Mouse (Mus musculus) kidney, adult 2 months (tissue): ENCODE data around the gene Arhgap21.

ENCODE experiments used
- CTCF ChIP-seq: fragments of 200-500 bp; conservative IDR thresholded peaks from 2 replicates; pipeline ENCODE4 v1.5.1; 2011; ENCODE audit warnings: low read depth, mild to moderate bottlenecking, control low read depth, low read length, moderate library complexity, mixed read lengths; ENCODE audit not compliant: insufficient read depth, insufficient read length
- POLR2A ChIP-seq: fragments of 200-500 bp; IDR thresholded peaks from one replicate; pipeline ENCODE4 v1.6.1; 2011; ENCODE audit warnings: low read depth, low read length, control low read depth

DNA sequence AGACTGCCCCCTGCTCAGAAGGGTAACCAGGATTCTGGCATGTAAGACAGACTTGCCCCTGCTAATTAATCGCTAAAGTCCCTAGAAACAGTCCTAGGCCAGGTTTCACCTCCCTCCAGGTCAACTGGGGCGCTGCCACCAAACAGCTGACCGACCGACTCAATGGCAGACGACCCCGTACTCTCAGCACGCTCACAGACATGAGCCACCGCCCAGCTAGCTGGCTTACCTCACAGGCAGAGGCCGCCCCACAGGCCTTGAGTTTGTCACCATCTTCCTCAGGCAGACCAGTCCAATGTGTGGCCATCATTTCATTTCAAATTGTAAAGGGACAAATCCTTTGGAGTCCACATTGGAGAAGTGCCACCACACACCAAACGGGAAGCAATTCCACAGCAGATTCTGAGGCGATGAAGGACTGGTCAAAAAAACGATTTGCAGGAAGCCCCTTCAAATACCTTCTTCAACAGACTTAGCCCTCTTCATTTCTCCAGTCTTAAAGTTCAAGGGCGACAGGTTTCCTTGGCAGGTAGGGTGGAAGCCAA is 1.5 kb downstream of the Arhgap21 start:
- TF ChIP-seq CTCF: no peak
- no peak for TF ChIP-seq POLR2A
